Mouse (Mus musculus) kidney, postnatal 0 days (tissue): ENCODE data around the gene Olfr329-ps. TPM values are rescaled to one million over a fixed set of nuclear protein-coding genes. Genes with fewer than 3 reads are reported as not detected.

Source experiments
- ATAC-seq: fragments of 200-750 bp; cut with Nextera tagmentation; replicated peaks from 2 replicates; pipeline ENCODE4 v1.8.0; 2017; ENCODE audit warnings: low read depth, moderate number of reproducible peaks, moderate TSS enrichment, moderate library complexity; ENCODE audit not compliant: low FRiP score
- DNase-seq: peaks from one replicate; pipeline ENCODE4 v3.0.0-alpha.2; 2016; ENCODE audit warnings: low spot score
- H3K27ac ChIP-seq: fragments of 300-500 bp; sonication (generic); 2 replicates; pipeline ENCODE4 v1.5.1; 2014; ENCODE audit warnings: mild to moderate bottlenecking
- H3K27me3 ChIP-seq: fragments of 300-500 bp; sonication (generic); 2 replicates; pipeline ENCODE4 v1.6.1; 2014; ENCODE audit warnings: low read length, mixed read lengths; ENCODE audit not compliant: insufficient read depth
- H3K36me3 ChIP-seq: fragments of 300-500 bp; sonication (generic); 2 replicates; pipeline ENCODE4 v1.6.1; 2014; ENCODE audit warnings: low read length, mixed read lengths; ENCODE audit not compliant: insufficient read depth
- H3K4me1 ChIP-seq: fragments of 300-500 bp; sonication (generic); replicated peaks from 2 replicates; pipeline ENCODE4 v1.6.1; 2014; ENCODE audit warnings: antibody characterized with exemption, low read length, mixed read lengths; ENCODE audit not compliant: insufficient read depth
- H3K4me2 ChIP-seq: fragments of 300-500 bp; sonication (generic); 2 replicates; pipeline ENCODE4 v1.6.1; 2014; ENCODE audit warnings: mild to moderate bottlenecking, low read length, moderate library complexity, mixed read lengths
- H3K4me3 ChIP-seq: fragments of 300-500 bp; sonication (generic); replicated peaks from 2 replicates; pipeline ENCODE4 v1.5.1; 2014; ENCODE audit warnings: low read depth, low read length
- H3K9ac ChIP-seq: fragments of 300-500 bp; sonication (generic); 2 replicates; pipeline ENCODE4 v1.6.1; 2014; ENCODE audit warnings: low read depth, low read length
- H3K9me3 ChIP-seq: fragments of 300-500 bp; sonication (generic); replicated peaks from 2 replicates; pipeline ENCODE4 v1.6.1; 2016; ENCODE audit warnings: low read length, inconsistent platforms, mixed read lengths
- CTCF ChIP-seq: IDR thresholded peaks from 2 replicates; pipeline ENCODE4 v1.5.1; 2016; ENCODE audit warnings: antibody characterized with exemption, low read depth, mild to moderate bottlenecking, moderate library complexity
- WGBS: fragments of 180-500 bp; shearing (Covaris S2); extraction: QIAGEN DNeasy Blood & Tissue Kit; methylation state at CpG from one replicate; pipeline ENCODE4 v1.1.7; 2014; 5-methylcytosine and 5-hydroxymethylcytosine counted together
- polyA plus RNA-seq: library from polyadenylated mRNA; unstranded; fragments of >200 nt; fragmentation: Nextera tagmentation; extraction: Ambion mirVana; gene quantifications from 2 replicates; pipeline ENCODE4 v1.2.1, GENCODE M21; 2015

The Olfr329-ps gene
- not detected in 2 replicates for polyA plus RNA-seq

DNA sequence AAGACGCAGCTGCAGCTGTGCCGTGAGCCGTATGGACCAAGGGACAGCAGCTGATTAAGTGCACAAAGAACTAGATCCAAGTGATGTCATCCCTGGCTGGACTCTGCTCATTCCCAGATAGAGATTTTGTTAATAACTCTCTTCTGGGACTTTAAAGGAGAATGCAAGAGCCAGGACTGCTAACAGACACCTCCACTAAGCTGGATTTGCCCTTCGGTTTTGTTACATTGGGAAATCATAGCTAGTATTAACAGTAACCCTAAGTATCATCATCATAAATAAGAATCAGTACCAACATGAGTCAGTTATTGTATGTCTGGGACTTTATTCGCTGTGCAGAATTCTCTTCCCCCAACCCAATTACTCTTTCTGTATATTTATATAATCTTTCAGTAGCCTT lies at the start of gene Olfr329-ps:
Gene Olfr329-ps, minus strand, starts transcription at position 101 of the 400 bp plus-strand sequence.
- Histone ChIP-seq H3K27me3 (no peaks in the 10 kb centered on the region), H3K4me2 (no peak within 1 kb of the TSS), H3K4me1 (no peaks in the 10 kb centered on the region), H3K27ac (no peak within 1 kb of the TSS), H3K36me3 (no peaks in the 10 kb centered on the region), H3K4me3 (no peak within 1 kb of the TSS), H3K9ac (no peak within 1 kb of the TSS), H3K9me3 (no peaks in the 10 kb centered on the region)
- DNase-seq, result no peak
- ATAC-seq, result no peak
- WGBS, result 84% methylated on average over 5 of the region's 5 CpGs
- no peak for TF ChIP-seq CTCF

DNA sequence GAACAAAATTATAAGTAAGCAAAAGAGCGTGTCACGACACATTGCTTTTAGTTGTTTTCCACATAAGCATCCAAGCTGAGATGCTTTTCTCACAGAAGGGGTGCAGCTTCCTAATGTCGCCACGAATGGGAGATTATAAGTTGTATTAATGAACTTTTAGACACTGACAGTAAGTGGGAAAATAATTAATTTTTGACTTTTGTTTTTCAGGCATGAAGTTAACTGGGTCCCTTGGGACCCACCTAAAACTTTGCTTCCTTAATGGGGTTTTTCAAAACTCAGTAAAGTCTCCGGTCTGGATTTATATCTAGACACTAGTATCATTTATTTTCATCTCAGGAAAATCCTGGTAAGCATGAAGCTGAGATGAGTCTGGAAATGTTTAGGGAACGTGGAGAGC lies 48.6 kb upstream of the Olfr329-ps start, which contains the start of gene Olfr324:
Gene Olfr324, plus strand, starts transcription at position 301 of the 400 bp plus-strand sequence.
- ATAC-seq, result no peak
- Histone ChIP-seq H3K27me3 (no peaks in the 10 kb centered on the region), H3K36me3 (no peaks in the 10 kb centered on the region), H3K9me3 (no peaks in the 10 kb centered on the region), H3K4me2 (no peak within 1 kb of the TSS), H3K9ac (no peak within 1 kb of the TSS), H3K27ac (no peak within 1 kb of the TSS), H3K4me1 (no peaks in the 10 kb centered on the region), H3K4me3 (no peak within 1 kb of the TSS)
- DNase-seq, result no peak
- no peak for TF ChIP-seq CTCF
- WGBS, result 78% methylated on average over 6 of the region's 6 CpGs

DNA sequence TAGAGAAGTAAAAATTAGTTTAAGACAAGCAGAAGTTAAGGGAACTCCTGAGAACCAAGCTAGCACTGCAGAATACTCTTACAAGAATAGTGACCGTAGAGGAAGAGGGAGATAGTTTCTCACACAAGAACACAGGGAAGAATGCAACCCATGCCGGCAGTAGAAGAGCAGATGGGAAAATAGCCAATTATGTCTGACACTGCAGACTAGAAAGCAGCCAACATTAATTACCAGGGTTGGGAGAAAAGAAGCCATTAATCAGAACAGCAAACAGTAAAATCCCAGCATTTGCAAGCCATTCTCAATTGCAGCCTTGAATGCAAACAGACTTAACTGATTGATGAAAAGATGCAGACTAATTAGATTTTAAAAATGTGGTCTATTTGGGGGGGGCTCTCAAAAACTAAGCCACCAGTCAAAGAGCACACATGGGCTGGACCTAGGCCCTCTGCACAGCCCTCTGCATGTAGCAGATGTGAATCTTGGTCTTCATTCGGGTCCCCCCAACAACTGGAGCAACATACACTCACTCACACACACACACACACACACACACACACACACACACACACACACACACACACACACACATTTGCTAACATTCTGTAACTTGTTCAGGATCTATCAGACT lies 42.5 kb upstream of the Olfr329-ps start:
- ATAC-seq (no peak), DNase-seq (peak; percentile 63)
- Histone ChIP-seq H3K36me3 (no peaks in the 10 kb centered on the region), H3K9ac (no peak overlapping the region), H3K4me2 (no peak overlapping the region), H3K4me1 (no peaks in the 10 kb centered on the region), H3K9me3 (no peaks in the 10 kb centered on the region), H3K27ac (no peak overlapping the region), H3K27me3 (no peaks in the 10 kb centered on the region), H3K4me3 (no peak overlapping the region)
- no peak for TF ChIP-seq CTCF
- WGBS, result 49% methylated on average over 3 of the region's 3 CpGs

DNA sequence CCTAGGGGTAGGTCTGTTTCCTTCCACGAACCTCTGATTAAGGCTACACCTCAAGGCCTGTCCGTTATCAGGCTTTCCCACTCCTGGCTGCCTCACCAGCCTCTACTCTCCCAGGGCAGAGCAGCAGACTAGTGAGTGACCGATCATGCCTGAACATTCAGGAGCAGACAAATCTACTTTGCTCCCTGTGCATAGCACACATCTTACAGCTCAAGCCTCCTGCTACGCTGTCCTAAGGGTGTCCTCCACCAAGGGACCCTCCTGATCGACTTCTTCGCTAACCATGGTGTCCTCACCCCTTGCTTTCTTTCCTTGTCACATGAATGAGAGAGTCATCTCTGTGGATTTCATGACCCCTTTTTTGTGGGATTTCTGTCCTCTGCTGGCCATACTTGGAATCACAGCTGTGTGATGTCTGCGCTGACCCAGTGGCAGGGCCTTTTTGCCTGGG lies 41.7 kb upstream of the Olfr329-ps start:
- ATAC-seq (no peak), DNase-seq (peak; percentile 12)

DNA sequence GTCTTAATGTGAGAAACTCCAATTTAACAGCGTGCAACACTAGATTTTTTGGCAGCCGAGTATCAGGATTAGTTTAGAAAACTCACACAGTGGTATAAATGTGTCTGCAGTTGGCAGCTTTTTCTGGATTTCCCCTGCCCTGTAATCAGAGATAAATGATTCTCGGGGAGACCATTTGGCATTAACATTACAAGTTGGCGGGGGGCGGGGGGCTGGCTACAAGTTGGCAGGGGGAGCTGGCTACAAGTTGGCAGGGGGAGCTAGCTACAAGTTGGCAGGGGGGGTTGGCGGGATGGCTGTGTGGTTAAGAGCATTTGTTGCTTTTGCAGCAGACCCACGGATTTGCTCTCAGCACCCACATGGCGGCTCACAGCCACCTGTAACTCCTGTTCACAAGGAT lies 32.4 kb upstream of the Olfr329-ps start:
- TF ChIP-seq CTCF, result no peak
- H3K9me3 ChIP-seq, result no peaks in the 10 kb centered on the region
- no peak overlapping the region for H3K9ac ChIP-seq
- WGBS, result 78% methylated on average over 8 of the region's 8 CpGs
- ATAC-seq (no peak), DNase-seq (no peak)
- no peak overlapping the region for H3K27ac ChIP-seq
- H3K36me3 ChIP-seq, result no peaks in the 10 kb centered on the region
- H3K4me2 ChIP-seq, result no peak overlapping the region
- H3K4me3 ChIP-seq, result no peak overlapping the region
- no peaks in the 10 kb centered on the region for H3K27me3 ChIP-seq
- no peaks in the 10 kb centered on the region for H3K4me1 ChIP-seq

More for the DNA sequence above, 41.7 kb upstream of the Olfr329-ps start:
- 64% methylated on average over 7 of the region's 7 CpGs for WGBS
- no peak overlapping the region for H3K4me3 ChIP-seq
- peak; percentile 71 for TF ChIP-seq CTCF
- H3K9me3 ChIP-seq, result no peaks in the 10 kb centered on the region
- no peaks in the 10 kb centered on the region for H3K36me3 ChIP-seq
- no peaks in the 10 kb centered on the region for H3K27me3 ChIP-seq
- no peaks in the 10 kb centered on the region for H3K4me1 ChIP-seq
- no peak overlapping the region for H3K27ac ChIP-seq
- no peak overlapping the region for H3K4me2 ChIP-seq
- no peak overlapping the region for H3K9ac ChIP-seq

DNA sequence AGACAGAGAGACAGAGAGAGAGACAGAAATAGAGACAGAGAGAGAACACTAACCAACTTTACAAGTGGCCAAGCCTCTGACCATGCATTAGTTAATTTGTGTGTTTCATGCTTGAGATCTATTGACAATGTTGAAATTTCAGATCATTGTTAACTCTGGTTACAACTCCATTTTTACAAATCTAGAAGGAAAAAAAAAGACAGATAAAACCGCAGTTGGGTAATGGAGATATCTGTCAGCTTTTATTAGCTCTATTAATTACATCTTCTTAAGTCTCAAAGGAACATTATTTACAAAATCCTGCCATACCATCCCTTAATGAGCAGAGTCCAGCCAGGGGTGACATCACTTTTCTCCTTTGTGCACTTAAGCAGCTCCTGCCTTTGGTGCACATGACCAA lies 31.2 kb upstream of the Olfr329-ps start, which contains the start of gene Olfr325:
Gene Olfr325, plus strand, starts transcription at position 301 of the 400 bp plus-strand sequence.
- WGBS, result 60% methylated on average over 1 of the region's 1 CpGs
- Histone ChIP-seq H3K9me3 (no peaks in the 10 kb centered on the region), H3K4me2 (no peak within 1 kb of the TSS)

DNA sequence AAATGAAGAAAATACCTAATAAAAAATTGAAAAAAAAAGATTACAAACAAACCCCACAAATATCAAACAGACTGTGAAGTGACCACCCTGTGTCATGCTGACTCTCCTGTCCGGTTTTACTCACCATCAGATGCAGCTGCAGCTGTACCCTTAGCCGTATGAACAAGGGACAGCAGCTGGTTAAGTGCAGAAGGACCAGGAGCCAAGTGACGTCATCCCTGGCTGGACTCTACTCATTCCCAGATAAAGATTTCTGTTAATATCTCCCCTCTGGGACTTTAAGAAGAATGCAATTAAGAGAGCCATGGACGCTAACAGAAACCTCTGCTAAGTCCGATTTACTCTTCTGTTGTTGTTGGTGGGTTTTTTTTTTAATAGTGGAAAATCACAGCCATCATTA lies 24.2 kb upstream of the Olfr329-ps start, which contains the start of gene Olfr224:
Gene Olfr224, minus strand, starts transcription at position 149 of the 400 bp plus-strand sequence.
- Histone ChIP-seq H3K27ac (no peak within 1 kb of the TSS), H3K4me3 (no peak within 1 kb of the TSS), H3K9me3 (no peaks in the 10 kb centered on the region), H3K36me3 (no peaks in the 10 kb centered on the region), H3K4me2 (no peak within 1 kb of the TSS), H3K9ac (no peak within 1 kb of the TSS), H3K4me1 (no peaks in the 10 kb centered on the region), H3K27me3 (no peaks in the 10 kb centered on the region)
- TF ChIP-seq CTCF, result no peak
- DNase-seq, result peak; percentile 2
- no peak for ATAC-seq
- WGBS, result 71% methylated on average over 5 of the region's 5 CpGs

More for the DNA sequence above, 31.2 kb upstream of the Olfr329-ps start, which contains the start of gene Olfr325:
- Histone ChIP-seq H3K4me1 (no peaks in the 10 kb centered on the region), H3K27ac (no peak within 1 kb of the TSS), H3K9ac (no peak within 1 kb of the TSS), H3K27me3 (no peaks in the 10 kb centered on the region), H3K36me3 (no peaks in the 10 kb centered on the region), H3K4me3 (no peak within 1 kb of the TSS)
- DNase-seq (no peak), ATAC-seq (no peak)
- no peak for TF ChIP-seq CTCF
